Mouse (Mus musculus) liver, postnatal 0 days (tissue): Measurements from ENCODE around the gene Reep3. TPM values are rescaled to one million over a fixed set of nuclear protein-coding genes. Genes with fewer than 3 reads are reported as not detected.
A peak's percentile ranks its signal among the peaks of the same experiment; 100 is the strongest.

ENCODE experiments used
- ATAC-seq: fragments of 200-750 bp; cut with Nextera tagmentation; 2 replicates; pipeline ENCODE4 v1.8.0; 2017; ENCODE audit warnings: mild to moderate bottlenecking, moderate library complexity
- DNase-seq: peaks from one replicate; pipeline ENCODE4 v3.0.0-alpha.2; 2016
- H3K27ac ChIP-seq: fragments of 300-500 bp; sonication (generic); 2 replicates; pipeline ENCODE4 v1.5.1; 2014; ENCODE audit warnings: antibody characterized with exemption, moderate library complexity, mild to moderate bottlenecking, low read depth
- H3K27me3 ChIP-seq: fragments of 300-500 bp; sonication (generic); 2 replicates; pipeline ENCODE4 v1.6.1; 2014; ENCODE audit warnings: low read length, control low read depth, mixed read lengths; ENCODE audit not compliant: insufficient read depth
- H3K36me3 ChIP-seq: fragments of 300-500 bp; sonication (generic); replicated peaks from 2 replicates; pipeline ENCODE4 v1.6.1; 2014; ENCODE audit warnings: mild to moderate bottlenecking, control low read depth, low read length, moderate library complexity, mixed read lengths; ENCODE audit not compliant: insufficient read depth
- H3K4me1 ChIP-seq: fragments of 300-500 bp; sonication (generic); 2 replicates; pipeline ENCODE4 v1.6.1; 2014; ENCODE audit warnings: antibody characterized with exemption, mild to moderate bottlenecking, control low read depth; ENCODE audit not compliant: insufficient read depth
- H3K4me2 ChIP-seq: fragments of 300-500 bp; sonication (generic); 2 replicates; pipeline ENCODE4 v1.6.1; 2014; ENCODE audit warnings: low read depth, mild to moderate bottlenecking, low read length, moderate library complexity, mixed read lengths
- H3K4me3 ChIP-seq: fragments of 300-500 bp; sonication (generic); 2 replicates; pipeline ENCODE4 v1.5.1; 2014; ENCODE audit warnings: low read depth, low read length
- H3K9ac ChIP-seq: fragments of 300-500 bp; sonication (generic); replicated peaks from 2 replicates; pipeline ENCODE4 v1.6.1; 2014; ENCODE audit warnings: mild to moderate bottlenecking, moderate library complexity
- H3K9me3 ChIP-seq: fragments of 300-500 bp; sonication (generic); 2 replicates; pipeline ENCODE4 v1.6.1; 2016; ENCODE audit warnings: mild to moderate bottlenecking, control low read depth, low read length, mixed read lengths
- CTCF ChIP-seq: sonication (generic); IDR thresholded peaks from 2 replicates; pipeline ENCODE4 v1.5.1; 2016; ENCODE audit warnings: antibody characterized with exemption, low read depth
- EP300 ChIP-seq: IDR thresholded peaks from 2 replicates; pipeline ENCODE4 v1.6.1; 2016; ENCODE audit warnings: antibody characterized with exemption, low read depth, mild to moderate bottlenecking
- WGBS: fragments of 180-500 bp; shearing (Covaris S2); extraction: QIAGEN DNeasy Blood & Tissue Kit; methylation state at CpG from one replicate; pipeline ENCODE4 v1.1.7; 2014; ENCODE audit not compliant: insufficient replicate concordance; 5-methylcytosine and 5-hydroxymethylcytosine counted together
- polyA plus RNA-seq: library from polyadenylated mRNA; unstranded; fragments of >200 nt; fragmentation: Nextera tagmentation; extraction: Ambion mirVana; gene quantifications from 2 replicates; pipeline ENCODE4 v1.2.1, GENCODE M21; 2015

Reep3 gene
- polyA plus RNA-seq, 1 experiment from 2014 or later, result 19.6 TPM

GRCm38 (mm10) chr10:67036141-67036540 lies 60.6 kb downstream of the Reep3 start:
- ATAC-seq, result no peak
- 0 out of 2 replicates have a peak, but pooled peaks cover 6% of the 10 kb centered on the region for H3K4me1 ChIP-seq
- H3K9ac ChIP-seq, result no peak overlapping the region
- H3K27ac ChIP-seq, result no peak overlapping the region
- no peaks in the 10 kb centered on the region for H3K27me3 ChIP-seq
- 39% methylated on average over 5 of the region's 5 CpGs for WGBS
- no peaks in the 10 kb centered on the region for H3K9me3 ChIP-seq
- no peak overlapping the region for H3K4me2 ChIP-seq
- H3K36me3 ChIP-seq, result peaks cover 8% of the 10 kb centered on the region
- DNase-seq, result no peak
- no peak for TF ChIP-seq CTCF
- H3K4me3 ChIP-seq, result no peak overlapping the region

- peaks cover 10% of the 10 kb centered on the region for H3K36me3 ChIP-seq
- no peak for TF ChIP-seq EP300
- no peak for TF ChIP-seq CTCF
- DNase-seq, result no peak
- H3K27me3 ChIP-seq, result no peaks in the 10 kb centered on the region
- H3K4me3 ChIP-seq, result no peak overlapping the region
- H3K4me1 ChIP-seq, result peaks cover 7% of the 10 kb centered on the region
- no peaks in the 10 kb centered on the region for H3K9me3 ChIP-seq
- H3K9ac ChIP-seq, result no peak overlapping the region
- no peak overlapping the region for H3K4me2 ChIP-seq
- no peak for ATAC-seq
- WGBS, result 53% methylated on average over 7 of the region's 7 CpGs
- H3K27ac ChIP-seq, result no peak overlapping the region
These were observed 65.6 kb downstream of the Reep3 start for GRCm38 (mm10) chr10:67031186-67031585.

DNA sequence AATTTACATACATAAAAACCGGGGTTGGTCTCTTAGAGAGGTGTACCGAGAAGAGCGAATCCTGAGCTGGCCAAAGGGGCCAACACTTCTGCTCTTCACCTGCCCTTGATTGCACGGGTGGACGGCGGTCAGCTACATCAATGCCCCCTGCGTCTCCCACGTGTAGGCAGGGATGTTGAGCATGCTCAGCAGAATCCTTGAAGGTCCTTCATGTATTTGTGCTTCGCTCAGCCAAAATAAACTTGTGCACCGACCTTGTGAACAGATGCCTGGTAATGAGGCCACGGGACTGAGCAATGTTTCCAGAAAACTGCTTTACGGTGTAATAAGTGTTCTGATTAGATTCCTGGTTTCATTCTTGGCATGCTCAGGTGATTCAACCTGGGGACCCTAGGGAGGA lies 67.4 kb downstream of the Reep3 start:
- H3K9ac ChIP-seq, result no peak overlapping the region
- no peaks in the 10 kb centered on the region for H3K27me3 ChIP-seq
- peaks cover 19% of the 10 kb centered on the region for H3K4me1 ChIP-seq
- H3K4me3 ChIP-seq, result no peak overlapping the region
- DNase-seq, result no peak
- ATAC-seq, result no peak
- H3K9me3 ChIP-seq, result no peaks in the 10 kb centered on the region
- H3K4me2 ChIP-seq, result no peak overlapping the region
- WGBS, result 86% methylated on average over 12 of the region's 12 CpGs
- no peak overlapping the region for H3K27ac ChIP-seq
- H3K36me3 ChIP-seq, result peaks cover 10% of the 10 kb centered on the region
- TF ChIP-seq CTCF (no peak), EP300 (no peak)

DNA sequence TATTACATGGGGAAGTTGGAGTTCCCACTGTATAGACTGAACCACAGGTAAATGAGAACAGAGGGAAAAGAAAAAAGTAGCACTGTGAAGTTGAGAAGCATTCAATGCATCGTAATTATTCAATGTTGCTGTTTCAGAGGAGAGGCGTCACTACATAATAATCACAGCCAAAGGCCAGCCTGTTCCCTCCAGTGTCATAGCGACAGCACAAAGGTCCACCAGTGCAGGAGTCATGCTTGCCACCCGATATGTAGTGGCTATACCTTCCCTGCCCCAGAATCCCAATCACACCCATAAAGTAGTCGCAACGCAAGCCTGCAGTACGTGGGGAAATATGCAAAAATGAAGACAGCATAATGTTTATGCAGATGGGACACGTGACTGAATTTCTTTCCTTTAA lies 70.4 kb downstream of the Reep3 start:
- H3K9me3 ChIP-seq, result no peaks in the 10 kb centered on the region
- ATAC-seq (no peak; the same call in 1 of the 2 replicates), DNase-seq (no peak)
- no peak overlapping the region for H3K4me2 ChIP-seq
- H3K27me3 ChIP-seq, result no peaks in the 10 kb centered on the region
- H3K36me3 ChIP-seq, result peaks cover 5% of the 10 kb centered on the region; the same call in 1 of the 2 replicates
- 73% methylated on average over 8 of the region's 8 CpGs for WGBS
- no peak overlapping the region for H3K9ac ChIP-seq
- TF ChIP-seq EP300, result no peak
- TF ChIP-seq CTCF, result no peak
- H3K4me3 ChIP-seq, result no peak overlapping the region
- peaks cover 23% of the 10 kb centered on the region for H3K4me1 ChIP-seq
- peak overlapping the region; percentile 83 for H3K27ac ChIP-seq

- H3K36me3 ChIP-seq, result peaks cover 4% of the 10 kb centered on the region; the same call in 1 of the 2 replicates
- H3K4me3 ChIP-seq, result no peak overlapping the region
- H3K9ac ChIP-seq, result no peak overlapping the region
- H3K27ac ChIP-seq, result peak overlapping the region; percentile 83
- no peaks in the 10 kb centered on the region for H3K9me3 ChIP-seq
- peak; percentile 89 for TF ChIP-seq EP300
- TF ChIP-seq CTCF, result peak; percentile 9; the same call in 1 of the 2 replicates
- 14% methylated on average over 10 of the region's 10 CpGs for WGBS
- H3K27me3 ChIP-seq, result no peaks in the 10 kb centered on the region
- DNase-seq (peak; percentile 67), ATAC-seq (peak; percentile 88)
- H3K4me1 ChIP-seq, result peaks cover 23% of the 10 kb centered on the region
- H3K4me2 ChIP-seq, result peak overlapping the region; percentile 26; the same call in 1 of the 2 replicates
These were observed 71.0 kb downstream of the Reep3 start for GRCm38 (mm10) chr10:67025573-67026236.

DNA sequence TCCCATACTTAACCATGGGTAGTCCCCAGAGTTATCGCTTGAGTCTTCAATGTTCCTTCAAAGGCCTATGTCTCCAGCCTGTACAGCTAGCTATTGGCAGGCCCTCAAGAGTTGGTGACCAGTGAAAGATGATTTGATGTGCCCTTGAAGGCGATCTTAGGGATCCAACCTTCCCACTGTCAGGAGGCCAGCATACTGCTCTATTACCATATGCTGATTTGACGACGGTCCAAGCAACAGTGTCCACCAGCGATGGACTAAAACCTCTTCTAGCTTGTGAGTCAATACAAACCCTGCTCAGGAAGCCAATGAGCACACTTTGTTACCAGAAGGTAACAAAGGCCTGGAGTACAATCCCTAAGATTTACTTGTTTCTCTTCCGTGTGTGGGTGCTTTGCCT lies 72.4 kb downstream of the Reep3 start:
- ATAC-seq, result no peak
- peaks cover 2% of the 10 kb centered on the region; the same call in 1 of the 2 replicates for H3K36me3 ChIP-seq
- 86% methylated on average over 6 of the region's 6 CpGs for WGBS
- DNase-seq, result no peak
- no peak overlapping the region for H3K4me2 ChIP-seq
- no peak overlapping the region for H3K9ac ChIP-seq
- no peaks in the 10 kb centered on the region for H3K9me3 ChIP-seq
- H3K4me3 ChIP-seq, result no peak overlapping the region
- no peaks in the 10 kb centered on the region for H3K27me3 ChIP-seq
- H3K27ac ChIP-seq, result no peak overlapping the region
- peaks cover 23% of the 10 kb centered on the region for H3K4me1 ChIP-seq
- TF ChIP-seq CTCF (no peak), EP300 (no peak)
